Mouse (Mus musculus) ES-E14 (cell line): ENCODE data around the gene Ctnnb1.

Experiments used
- HCFC1 ChIP-seq: IDR thresholded peaks from 2 replicates; pipeline ENCODE4 v1.6.1; 2012; ENCODE audit warnings: low read length, inconsistent platforms, borderline replicate concordance; ENCODE audit not compliant: insufficient read depth
- MAFK ChIP-seq: IDR thresholded peaks from 2 replicates; pipeline ENCODE4 v1.6.1; 2014; ENCODE audit warnings: mild to moderate bottlenecking, low read depth, low read length, inconsistent platforms; ENCODE audit not compliant: insufficient read depth

GRCm38 (mm10) chr9:120943757-120944156 lies 14.7 kb downstream of the Ctnnb1 start:
- TF ChIP-seq HCFC1: no peak
- no peak for TF ChIP-seq MAFK
